ENCODE assay signal across 14 mouse cellular contexts in genomic region chr15:89622959-89623625, GRCm38 (mm10). TPM values are rescaled to one million over a fixed set of nuclear protein-coding genes. Genes with fewer than 3 reads are reported as not detected.
A peak's percentile ranks its signal among the peaks of the same experiment; 100 is the strongest.
DNase-seq lines count a peak whose midpoint lies in the region; ATAC-seq and TF ChIP-seq lines count a peak whose summit lies in the region.
"Had no signal": no experiment of that assay in that cellular context is flagged by ENCODE, and none has a peak within 500 bp of the region (broad histone marks: within the 10 kb centered on the region; RNA-seq: fewer than 3 reads in every experiment).

No protein-coding gene starts in this region.

- no peaks in the 10 kb centered on the region for H3K4me1 ChIP-seq in hindbrain, embryonic 13.5 days (replicated peaks)
- no peaks in the 10 kb centered on the region for H3K4me1 ChIP-seq in hindbrain, embryonic 16.5 days (ENCODE audit: control insufficient read depth, insufficient read depth, low read depth, low read length)
- H3K4me1 ChIP-seq in liver, embryonic 11.5 days (replicated peaks; ENCODE audit: control insufficient read depth, insufficient read depth, low read length): no peaks in the 10 kb centered on the region
- no peaks in the 10 kb centered on the region for H3K4me1 ChIP-seq in liver, postnatal 0 days (ENCODE audit: insufficient read depth)
- H3K4me1 ChIP-seq in forebrain, embryonic 13.5 days: no peaks in the 10 kb centered on the region
- no peaks in the 10 kb centered on the region for H3K4me1 ChIP-seq in midbrain, embryonic 16.5 days (ENCODE audit: control insufficient read depth, insufficient read depth, low read length)
- H3K4me1 ChIP-seq in cerebellum, adult 2 months (ENCODE audit: control insufficient read depth, insufficient read depth, low read length): no peaks in the 10 kb centered on the region
- H3K4me1 ChIP-seq: embryonic facial prominence, embryonic 13.5 days; limb, embryonic 15.5 days; stomach, embryonic 15.5 days had no signal

- no peak for TF ChIP-seq POLR2A in cerebellum, adult 2 months (IDR thresholded peaks at IDR 0.05; ENCODE audit: borderline replicate concordance, insufficient read depth, low read length)

- H3K27ac ChIP-seq in hindbrain, embryonic 13.5 days: no peak overlapping the region
- H3K27ac ChIP-seq in hindbrain, embryonic 16.5 days (ENCODE audit: low read depth, low read length): no peak overlapping the region
- H3K27ac ChIP-seq in liver, embryonic 11.5 days (ENCODE audit: low read depth, low read length): no peak overlapping the region
- no peak overlapping the region for H3K27ac ChIP-seq in liver, postnatal 0 days (ENCODE audit: low read depth)
- no peak overlapping the region for H3K27ac ChIP-seq in forebrain, embryonic 13.5 days
- no peak overlapping the region for H3K27ac ChIP-seq in midbrain, embryonic 16.5 days (ENCODE audit: low read length)
- H3K27ac ChIP-seq in cerebellum, adult 2 months (ENCODE audit: insufficient read depth, low read length): no peak overlapping the region
- H3K27ac ChIP-seq: embryonic facial prominence, embryonic 13.5 days; gastrocnemius, adult 2 months; heart, embryonic 13.5 days; limb, embryonic 15.5 days; stomach, embryonic 15.5 days had no signal

- WGBS in hindbrain, embryonic 13.5 days: 72% methylated on average over 5 of the region's 5 CpGs
- 64% methylated on average over 5 of the region's 5 CpGs for WGBS in hindbrain, embryonic 16.5 days
- WGBS in liver, embryonic 11.5 days: 53% methylated on average over 5 of the region's 5 CpGs
- 54% methylated on average over 5 of the region's 5 CpGs for WGBS in liver, postnatal 0 days (ENCODE audit: insufficient replicate concordance)
- WGBS in forebrain, embryonic 13.5 days: 66% methylated on average over 5 of the region's 5 CpGs
- WGBS in midbrain, embryonic 16.5 days: 66% methylated on average over 5 of the region's 5 CpGs
- 52% methylated on average over 5 of the region's 5 CpGs for WGBS in cerebellum, adult 2 months

- H3K36me3 ChIP-seq in hindbrain, embryonic 13.5 days: no peaks in the 10 kb centered on the region
- H3K36me3 ChIP-seq in hindbrain, embryonic 16.5 days (ENCODE audit: control insufficient read depth, insufficient read depth, low read length): no peaks in the 10 kb centered on the region
- H3K36me3 ChIP-seq in liver, embryonic 11.5 days (ENCODE audit: control insufficient read depth, insufficient read depth, low read length): no peaks in the 10 kb centered on the region
- no peaks in the 10 kb centered on the region for H3K36me3 ChIP-seq in liver, postnatal 0 days (replicated peaks; ENCODE audit: insufficient read depth, low read length)
- H3K36me3 ChIP-seq in forebrain, embryonic 13.5 days (ENCODE audit: poor library complexity, severe bottlenecking): no peaks in the 10 kb centered on the region
- H3K36me3 ChIP-seq in midbrain, embryonic 16.5 days (ENCODE audit: control insufficient read depth, insufficient read depth, low read length): no peaks in the 10 kb centered on the region
- H3K36me3 ChIP-seq: embryonic facial prominence, embryonic 13.5 days; heart, embryonic 13.5 days; limb, embryonic 15.5 days; stomach, embryonic 15.5 days had no signal

- H3K4me2 ChIP-seq in hindbrain, embryonic 13.5 days: no peak overlapping the region
- no peak overlapping the region for H3K4me2 ChIP-seq in hindbrain, embryonic 16.5 days (ENCODE audit: low read length)
- H3K4me2 ChIP-seq in liver, embryonic 11.5 days: no peak overlapping the region
- H3K4me2 ChIP-seq in liver, postnatal 0 days (ENCODE audit: low read depth, low read length): no peak overlapping the region
- no peak overlapping the region for H3K4me2 ChIP-seq in forebrain, embryonic 13.5 days
- H3K4me2 ChIP-seq in midbrain, embryonic 16.5 days (ENCODE audit: low read length): no peak overlapping the region
- H3K4me2 ChIP-seq: embryonic facial prominence, embryonic 13.5 days; heart, embryonic 13.5 days; limb, embryonic 15.5 days; stomach, embryonic 15.5 days had no signal

- peak; percentile 39; the same call in 1 of the 2 replicates for ATAC-seq in hindbrain, embryonic 13.5 days (ENCODE audit: low FRiP score)
- no peak for ATAC-seq in hindbrain, embryonic 16.5 days
- ATAC-seq in liver, embryonic 11.5 days (replicated peaks; ENCODE audit: low FRiP score): 0 out of 2 replicates have a peak, but pooled peaks have one; percentile 15
- no peak for ATAC-seq in liver, postnatal 0 days
- peak; percentile 30; the same call in 1 of the 2 replicates for ATAC-seq in forebrain, embryonic 13.5 days
- ATAC-seq in midbrain, embryonic 16.5 days: peak; percentile 42; the same call in 1 of the 2 replicates

- TF ChIP-seq EP300 in liver, postnatal 0 days (IDR thresholded peaks at IDR 0.05; ENCODE audit: low read depth): no peak

- no peaks in the 10 kb centered on the region for H3K27me3 ChIP-seq in hindbrain, embryonic 13.5 days
- no peaks in the 10 kb centered on the region for H3K27me3 ChIP-seq in hindbrain, embryonic 16.5 days (replicated peaks; ENCODE audit: control insufficient read depth, insufficient read depth, low read length)
- H3K27me3 ChIP-seq in liver, embryonic 11.5 days (replicated peaks; ENCODE audit: control insufficient read depth, insufficient read depth, low read length): no peaks in the 10 kb centered on the region
- no peaks in the 10 kb centered on the region for H3K27me3 ChIP-seq in liver, postnatal 0 days (ENCODE audit: insufficient read depth, low read length)
- no peaks in the 10 kb centered on the region for H3K27me3 ChIP-seq in forebrain, embryonic 13.5 days
- H3K27me3 ChIP-seq in midbrain, embryonic 16.5 days (ENCODE audit: control insufficient read depth, insufficient read depth, low read depth, low read length): no peaks in the 10 kb centered on the region
- H3K27me3 ChIP-seq in cerebellum, adult 2 months (ENCODE audit: control insufficient read depth, insufficient read depth, low read length): no peaks in the 10 kb centered on the region
- H3K27me3 ChIP-seq: embryonic facial prominence, embryonic 13.5 days; heart, embryonic 13.5 days; limb, embryonic 15.5 days; stomach, embryonic 15.5 days had no signal

- H3K9ac ChIP-seq in hindbrain, embryonic 13.5 days: no peak overlapping the region
- no peak overlapping the region for H3K9ac ChIP-seq in hindbrain, embryonic 16.5 days (ENCODE audit: low read depth, low read length)
- no peak overlapping the region for H3K9ac ChIP-seq in liver, embryonic 11.5 days (ENCODE audit: low read depth, low read length)
- H3K9ac ChIP-seq in liver, postnatal 0 days (replicated peaks): no peak overlapping the region
- H3K9ac ChIP-seq in forebrain, embryonic 13.5 days: no peak overlapping the region
- no peak overlapping the region for H3K9ac ChIP-seq in midbrain, embryonic 16.5 days (ENCODE audit: low read depth, low read length)
- H3K9ac ChIP-seq: embryonic facial prominence, embryonic 13.5 days; heart, embryonic 13.5 days; limb, embryonic 15.5 days; stomach, embryonic 15.5 days had no signal

- H3K9me3 ChIP-seq in hindbrain, embryonic 13.5 days: no peaks in the 10 kb centered on the region
- H3K9me3 ChIP-seq in hindbrain, embryonic 16.5 days (ENCODE audit: control insufficient read depth, low read length): no peaks in the 10 kb centered on the region; the same call in 1 of the 2 replicates
- no peaks in the 10 kb centered on the region for H3K9me3 ChIP-seq in liver, embryonic 11.5 days (ENCODE audit: control insufficient read depth, low read length)
- H3K9me3 ChIP-seq in liver, postnatal 0 days (ENCODE audit: low read length): no peaks in the 10 kb centered on the region
- H3K9me3 ChIP-seq in forebrain, embryonic 13.5 days (replicated peaks): no peaks in the 10 kb centered on the region
- no peaks in the 10 kb centered on the region for H3K9me3 ChIP-seq in midbrain, embryonic 16.5 days (replicated peaks; ENCODE audit: control insufficient read depth, low read length, poor library complexity, severe bottlenecking)
- H3K9me3 ChIP-seq: embryonic facial prominence, embryonic 13.5 days; heart, embryonic 13.5 days; limb, embryonic 15.5 days; stomach, embryonic 15.5 days had no signal

- TF ChIP-seq CTCF in liver, postnatal 0 days (IDR thresholded peaks at IDR 0.05; ENCODE audit: low read depth): no peak
- no peak for TF ChIP-seq CTCF in cerebellum, adult 2 months (IDR thresholded peaks at IDR 0.05; ENCODE audit: borderline replicate concordance, insufficient read depth, low read depth, low read length)

- DNase-seq in liver, embryonic 11.5 days (ENCODE audit: low spot score): no peak
- no peak for DNase-seq in liver, postnatal 0 days
- DNase-seq in urinary bladder, postnatal 25 days (ENCODE audit: low spot score): no peak
- DNase-seq in cerebellum, adult 2 months: no peak
- DNase-seq: heart, adult 11 months had no signal

- no peak overlapping the region for H3K4me3 ChIP-seq in hindbrain, embryonic 13.5 days
- no peak overlapping the region for H3K4me3 ChIP-seq in hindbrain, embryonic 16.5 days (ENCODE audit: low read length)
- no peak overlapping the region for H3K4me3 ChIP-seq in liver, embryonic 11.5 days (ENCODE audit: low read depth, low read length)
- no peak overlapping the region for H3K4me3 ChIP-seq in liver, postnatal 0 days (ENCODE audit: low read depth, low read length)
- no peak overlapping the region for H3K4me3 ChIP-seq in forebrain, embryonic 13.5 days
- H3K4me3 ChIP-seq in midbrain, embryonic 16.5 days (ENCODE audit: low read depth, low read length): no peak overlapping the region
- H3K4me3 ChIP-seq in cerebellum, adult 2 months (replicated peaks; ENCODE audit: insufficient read depth, low read depth, low read length): no peak overlapping the region
- H3K4me3 ChIP-seq: embryonic facial prominence, embryonic 13.5 days; gastrocnemius, adult 2 months; heart, embryonic 13.5 days; limb, embryonic 15.5 days; stomach, embryonic 15.5 days had no signal

RNA-seq across cellular contexts. Expression of gene Rabl2, which starts 31.4 kb away (rescaled TPM):
- 72.5 and 73.7 TPM in 2 replicates for polyA plus RNA-seq in hindbrain, embryonic 13.5 days (2015; fragmentation: Nextera tagmentation; extraction: Ambion mirVana)
- polyA plus RNA-seq in hindbrain, embryonic 16.5 days (2015; fragmentation: Nextera tagmentation; extraction: Ambion mirVana): 81.8 and 91.8 TPM in 2 replicates
- 24.8 and 27.1 TPM in 2 replicates for polyA plus RNA-seq in liver, embryonic 11.5 days (2014; fragmentation: Nextera tagmentation; extraction: Ambion mirVana)
- 2.8 and 3.2 TPM in 2 replicates for polyA plus RNA-seq in liver, postnatal 0 days (2015; fragmentation: Nextera tagmentation; extraction: Ambion mirVana)
- polyA plus RNA-seq in forebrain, embryonic 13.5 days (2015; fragmentation: Nextera tagmentation; extraction: Ambion mirVana): 55.1 and 56.4 TPM in 2 replicates
- polyA plus RNA-seq in midbrain, embryonic 16.5 days (2015; fragmentation: Nextera tagmentation; extraction: Ambion mirVana): 82.1 and 95.5 TPM in 2 replicates
- polyA plus RNA-seq in cerebellum, adult 2 months (2012; rRNA removed): 79.8 and 83.4 TPM in 2 replicates

RNA-seq across cellular contexts. Expression of gene Acr, which starts 55.0 kb away (rescaled TPM):
- 1.5 and 2.0 TPM in 2 replicates for polyA plus RNA-seq in hindbrain, embryonic 13.5 days (2015; fragmentation: Nextera tagmentation; extraction: Ambion mirVana)
- polyA plus RNA-seq in hindbrain, embryonic 16.5 days (2015; fragmentation: Nextera tagmentation; extraction: Ambion mirVana): 0.75 and 0.93 TPM in 2 replicates
- polyA plus RNA-seq in liver, embryonic 11.5 days (2014; fragmentation: Nextera tagmentation; extraction: Ambion mirVana): 0.11 TPM in 1 of 2 replicates, not detected in the other
- polyA plus RNA-seq in liver, postnatal 0 days (2015; fragmentation: Nextera tagmentation; extraction: Ambion mirVana): 0.09 TPM in 1 of 2 replicates, not detected in the other
- polyA plus RNA-seq in forebrain, embryonic 13.5 days (2015; fragmentation: Nextera tagmentation; extraction: Ambion mirVana): 1.2 and 1.8 TPM in 2 replicates
- polyA plus RNA-seq in midbrain, embryonic 16.5 days (2015; fragmentation: Nextera tagmentation; extraction: Ambion mirVana): 1.6 and 1.8 TPM in 2 replicates
- 2.4 and 2.6 TPM in 2 replicates for polyA plus RNA-seq in cerebellum, adult 2 months (2012; rRNA removed)
- polyA plus RNA-seq: limb, embryonic 15.5 days had no signal

Comparison
In these comparisons a context has a peak if more than half of its experiments do, and no peak if none do; other contexts are left out.
1. ATAC-seq: peak in hindbrain, embryonic 13.5 days (single experiment), liver, embryonic 11.5 days (single experiment), forebrain, embryonic 13.5 days (single experiment) and midbrain, embryonic 16.5 days (single experiment); none in hindbrain, embryonic 16.5 days (single experiment) and liver, postnatal 0 days (single experiment).